Mouse (Mus musculus) erythroblast, embryonic 14.5 days (primary cell): ENCODE measurements around the gene Grin2d.

Experiments used
- GATA1 ChIP-seq: IDR thresholded peaks from 2 replicates; pipeline ENCODE4 v1.6.1; 2012; ENCODE audit warnings: low read length, inconsistent platforms, mixed read lengths
- TAL1 ChIP-seq: IDR thresholded peaks from 3 replicates; pipeline ENCODE4 v1.6.1; 2012; ENCODE audit warnings: low read length, inconsistent platforms, mixed read lengths

DNA sequence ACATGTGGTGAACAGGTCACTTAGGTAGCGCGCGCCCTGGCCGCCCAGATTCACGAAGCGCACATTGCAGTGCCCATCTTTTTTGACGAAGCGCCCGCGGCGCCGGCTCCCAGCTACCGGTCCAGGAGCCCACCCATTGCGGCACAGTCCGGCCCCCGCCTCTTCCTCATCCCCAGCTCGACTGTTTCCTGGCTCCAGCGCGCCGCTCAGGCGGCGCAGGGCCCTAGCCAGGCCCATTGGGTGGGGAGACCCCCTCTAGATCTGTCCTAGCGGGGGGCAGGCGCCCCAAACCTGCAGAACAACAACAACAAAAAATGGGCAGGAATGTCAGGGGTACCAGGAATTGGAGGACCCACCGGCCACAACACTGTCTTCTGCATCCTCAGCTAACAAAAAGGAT is 58.3 kb downstream of the Grin2d start:
- no peak for TF ChIP-seq GATA1
- TF ChIP-seq TAL1: no peak
